Mouse (Mus musculus) midbrain, embryonic 10.5 days (tissue): ENCODE measurements around the gene Coq9. TPM values are rescaled to one million over a fixed set of nuclear protein-coding genes. Genes with fewer than 3 reads are reported as not detected.

Source experiments
- DNase-seq: peaks from one replicate; pipeline ENCODE4 v3.0.0-alpha.2; 2017; ENCODE audit warnings: low spot score
- H3K27ac ChIP-seq: fragments of 300-500 bp; sonication (generic); replicated peaks from 2 replicates; pipeline ENCODE4 v1.5.1; 2016; ENCODE audit warnings: mild to moderate bottlenecking
- H3K27me3 ChIP-seq: fragments of 300-500 bp; sonication (generic); 2 replicates; pipeline ENCODE4 v1.6.1; 2016; ENCODE audit warnings: low read depth, mild to moderate bottlenecking; ENCODE audit not compliant: poor library complexity, severe bottlenecking
- H3K36me3 ChIP-seq: fragments of 300-500 bp; sonication (generic); 2 replicates; pipeline ENCODE4 v1.6.1; 2016; ENCODE audit warnings: mild to moderate bottlenecking, moderate library complexity
- H3K4me1 ChIP-seq: fragments of 300-500 bp; sonication (generic); 2 replicates; pipeline ENCODE4 v1.6.1; 2016
- H3K4me3 ChIP-seq: fragments of 300-500 bp; sonication (generic); 2 replicates; pipeline ENCODE4 v1.5.1; 2016; ENCODE audit warnings: mild to moderate bottlenecking, moderate library complexity
- H3K9me3 ChIP-seq: fragments of 300-500 bp; sonication (generic); replicated peaks from 2 replicates; pipeline ENCODE4 v1.6.1; 2016; ENCODE audit warnings: mild to moderate bottlenecking
- WGBS: fragments of 180-500 bp; shearing (Covaris S2); methylation state at CpG from one replicate; pipeline ENCODE4 v1.1.7; 2016; 5-methylcytosine and 5-hydroxymethylcytosine counted together
- polyA plus RNA-seq: library from polyadenylated mRNA; unstranded; fragments of >200 nt; fragmentation: Nextera tagmentation; extraction: Ambion mirVana; gene quantifications from 2 replicates; pipeline ENCODE4 v1.2.1, GENCODE M21; 2016

Coq9 gene
- polyA plus RNA-seq, 1 experiment from 2014 or later: 50.4 TPM

- H3K27me3 ChIP-seq: peaks cover 1% of the 10 kb centered on the region
- no peaks in the 10 kb centered on the region for H3K9me3 ChIP-seq
- no peak for DNase-seq
- H3K27ac ChIP-seq: no peak overlapping the region
- no peak overlapping the region for H3K4me3 ChIP-seq
- peaks cover 13% of the 10 kb centered on the region for H3K4me1 ChIP-seq
- 85% methylated on average over 10 of the region's 10 CpGs for WGBS
- H3K36me3 ChIP-seq: peaks cover 79% of the 10 kb centered on the region
Observed at GRCm38 (mm10) chr8:94863897-94864673, 26.0 kb downstream of the Coq9 start.

- H3K36me3 ChIP-seq: peaks cover 69% of the 10 kb centered on the region
- no peaks in the 10 kb centered on the region for H3K9me3 ChIP-seq
- DNase-seq: no peak
- H3K27ac ChIP-seq: no peak overlapping the region
- no peak overlapping the region for H3K4me3 ChIP-seq
- peaks cover 21% of the 10 kb centered on the region for H3K4me1 ChIP-seq
- 87% methylated on average over 10 of the region's 10 CpGs for WGBS
- H3K27me3 ChIP-seq: peaks cover 13% of the 10 kb centered on the region
Observed at GRCm38 (mm10) chr8:94865292-94865691, 27.2 kb downstream of the Coq9 start.

- Histone ChIP-seq H3K9me3 (no peaks in the 10 kb centered on the region), H3K27me3 (peaks cover 28% of the 10 kb centered on the region), H3K4me3 (no peak overlapping the region), H3K27ac (no peak overlapping the region), H3K4me1 (peaks cover 37% of the 10 kb centered on the region), H3K36me3 (peaks cover 52% of the 10 kb centered on the region)
- 86% methylated on average over 9 of the region's 9 CpGs for WGBS
- DNase-seq: no peak
Observed at GRCm38 (mm10) chr8:94866921-94867320, 28.8 kb downstream of the Coq9 start.

GRCm38 (mm10) chr8:94869146-94869545, 31.0 kb downstream of the Coq9 start:
- peaks cover 47% of the 10 kb centered on the region for H3K4me1 ChIP-seq

GRCm38 (mm10) chr8:94870003-94870402, 31.9 kb downstream of the Coq9 start:
- no peak for DNase-seq
- 20% methylated on average over 4 of the region's 4 CpGs for WGBS
- no peaks in the 10 kb centered on the region for H3K9me3 ChIP-seq
- H3K4me3 ChIP-seq: peak overlapping the region; percentile 51
- H3K27ac ChIP-seq: peak overlapping the region; percentile 43; the same call in 1 of the 2 replicates
- H3K36me3 ChIP-seq: peaks cover 22% of the 10 kb centered on the region
- peaks cover 56% of the 10 kb centered on the region for H3K27me3 ChIP-seq
- peaks cover 54% of the 10 kb centered on the region for H3K4me1 ChIP-seq

More at GRCm38 (mm10) chr8:94869146-94869545, 31.0 kb downstream of the Coq9 start:
- Histone ChIP-seq H3K27ac (peak overlapping the region; percentile 43; the same call in 1 of the 2 replicates), H3K9me3 (no peaks in the 10 kb centered on the region), H3K36me3 (peaks cover 30% of the 10 kb centered on the region), H3K27me3 (peaks cover 47% of the 10 kb centered on the region), H3K4me3 (peak overlapping the region; percentile 51; the same call in 1 of the 2 replicates)
- 43% methylated on average over 7 of the region's 7 CpGs for WGBS
- no peak for DNase-seq

GRCm38 (mm10) chr8:94870474-94871107, 32.5 kb downstream of the Coq9 start:
- Histone ChIP-seq H3K27ac (peak overlapping the region; percentile 43), H3K4me1 (peaks cover 60% of the 10 kb centered on the region)

GRCm38 (mm10) chr8:94871108-94871894, 33.2 kb downstream of the Coq9 start:
- Histone ChIP-seq H3K4me3 (peak overlapping the region; percentile 51), H3K4me1 (peaks cover 67% of the 10 kb centered on the region), H3K27ac (peak overlapping the region; percentile 43; the same call in 1 of the 2 replicates), H3K9me3 (no peaks in the 10 kb centered on the region), H3K27me3 (peaks cover 67% of the 10 kb centered on the region), H3K36me3 (peaks cover 9% of the 10 kb centered on the region)
- 7% methylated on average over 7 of the region's 7 CpGs for WGBS
- peak; percentile 60 for DNase-seq

More at GRCm38 (mm10) chr8:94870474-94871107, 32.5 kb downstream of the Coq9 start:
- Histone ChIP-seq H3K36me3 (peaks cover 16% of the 10 kb centered on the region), H3K4me3 (peak overlapping the region; percentile 51), H3K9me3 (no peaks in the 10 kb centered on the region), H3K27me3 (peaks cover 61% of the 10 kb centered on the region)
- WGBS: 3% methylated on average over 22 of the region's 22 CpGs
- DNase-seq: no peak

- no peak overlapping the region for H3K27ac ChIP-seq
- H3K4me1 ChIP-seq: peaks cover 72% of the 10 kb centered on the region
- WGBS: 47% methylated on average over 3 of the region's 3 CpGs
- H3K36me3 ChIP-seq: peaks cover under 1% of the 10 kb centered on the region; the same call in 1 of the 2 replicates
- H3K4me3 ChIP-seq: no peak overlapping the region
- H3K27me3 ChIP-seq: peaks cover 74% of the 10 kb centered on the region
- DNase-seq: no peak
- H3K9me3 ChIP-seq: no peaks in the 10 kb centered on the region
Observed at GRCm38 (mm10) chr8:94872156-94872555, 34.0 kb downstream of the Coq9 start.

- no peaks in the 10 kb centered on the region; the same call in 1 of the 2 replicates for H3K36me3 ChIP-seq
- H3K4me1 ChIP-seq: peaks cover 72% of the 10 kb centered on the region
- no peaks in the 10 kb centered on the region for H3K9me3 ChIP-seq
- H3K27me3 ChIP-seq: peaks cover 75% of the 10 kb centered on the region
- H3K27ac ChIP-seq: no peak overlapping the region
- 71% methylated on average over 2 of the region's 2 CpGs for WGBS
- no peak for DNase-seq
- H3K4me3 ChIP-seq: no peak overlapping the region
Observed at GRCm38 (mm10) chr8:94872576-94872975, 34.5 kb downstream of the Coq9 start.

- WGBS: 16% methylated on average over 6 of the region's 6 CpGs
- Histone ChIP-seq H3K36me3 (no peaks in the 10 kb centered on the region), H3K9me3 (no peaks in the 10 kb centered on the region), H3K4me1 (peaks cover 61% of the 10 kb centered on the region), H3K27me3 (peaks cover 77% of the 10 kb centered on the region), H3K4me3 (0 out of 2 replicates have a peak overlapping the region, but pooled peaks have one; percentile 0), H3K27ac (no peak overlapping the region)
- DNase-seq: peak; percentile 68
Observed at GRCm38 (mm10) chr8:94874358-94874757, 36.2 kb downstream of the Coq9 start.

- 20% methylated on average over 17 of the region's 17 CpGs for WGBS
- Histone ChIP-seq H3K4me1 (peaks cover 52% of the 10 kb centered on the region), H3K27ac (peak overlapping the region; percentile 69; the same call in 1 of the 2 replicates), H3K27me3 (peaks cover 68% of the 10 kb centered on the region), H3K36me3 (no peaks in the 10 kb centered on the region), H3K9me3 (no peaks in the 10 kb centered on the region), H3K4me3 (peak overlapping the region; percentile 69)
- DNase-seq: no peak
Observed at GRCm38 (mm10) chr8:94875096-94875870, 37.2 kb downstream of the Coq9 start.

GRCm38 (mm10) chr8:94875871-94876150, 37.7 kb downstream of the Coq9 start:
- peak overlapping the region; percentile 69; the same call in 1 of the 2 replicates for H3K27ac ChIP-seq
- no peaks in the 10 kb centered on the region for H3K36me3 ChIP-seq
- under 1% methylated on average over 20 of the region's 20 CpGs for WGBS
- H3K4me3 ChIP-seq: peak overlapping the region; percentile 69
- no peaks in the 10 kb centered on the region for H3K9me3 ChIP-seq
- DNase-seq: no peak
- peaks cover 63% of the 10 kb centered on the region for H3K27me3 ChIP-seq
- peaks cover 46% of the 10 kb centered on the region for H3K4me1 ChIP-seq
